Mouse (Mus musculus) myocyte (in vitro differentiated cells): Measurements from ENCODE around the gene Olfr967.

Source experiments
- MYOG ChIP-seq, 3 experiments: IDR thresholded peaks; one replicate each; pipeline ENCODE4 v1.6.1; 2011; ENCODE audit warnings: control low read depth in 2 of 3, low read depth in 2 of 3, mild to moderate bottlenecking in 2 of 3; ENCODE audit not compliant: insufficient read length in 2 of 3, control insufficient read depth in 1 of 3, insufficient read depth in 1 of 3
- POLR2A ChIP-seq: IDR thresholded peaks from one replicate; pipeline ENCODE4 v1.6.1; 2011; ENCODE audit warnings: low read depth, mild to moderate bottlenecking, control low read depth, moderate library complexity; ENCODE audit not compliant: insufficient read length
- USF1 ChIP-seq: IDR thresholded peaks from one replicate; pipeline ENCODE4 v1.6.1; 2011; ENCODE audit warnings: low read depth, mild to moderate bottlenecking, control low read depth, moderate library complexity

DNA sequence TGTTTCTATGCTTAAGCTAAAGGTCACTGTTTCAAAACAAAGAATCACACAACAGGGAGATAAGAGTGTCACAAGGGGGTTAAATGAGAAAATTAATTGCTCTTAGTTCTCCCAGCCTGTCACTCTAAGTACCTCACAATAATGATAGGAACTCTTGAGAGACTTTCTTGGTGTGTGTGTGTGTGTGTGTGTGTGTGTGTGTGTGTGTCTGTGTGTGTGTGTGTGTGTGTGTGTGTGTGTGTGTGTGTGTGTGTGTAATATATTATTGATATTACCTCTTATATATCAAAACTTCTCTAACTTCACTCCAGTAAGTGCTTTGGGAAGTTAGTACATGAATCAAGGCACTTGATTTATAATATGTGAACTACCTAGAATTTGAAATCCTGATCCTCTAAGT lies 35.0 kb upstream of the Olfr967 start, which contains the start of gene Olfr965:
- TF ChIP-seq USF1, result no peak
- no peak for TF ChIP-seq POLR2A
- no peak for TF ChIP-seq MYOG (IDR thresholded peaks at IDR 0.05; ENCODE audit: control insufficient read depth in 1 of 3, insufficient read depth in 1 of 3, insufficient read length in 2 of 3, low read depth in 2 of 3)
